Mouse (Mus musculus): ENCODE data around the gene Prdm16. TPM values are rescaled to one million over a fixed set of nuclear protein-coding genes. Genes with fewer than 3 reads are reported as not detected.

Gene Prdm16
- total and polyA plus RNA-seq, 3 experiments: not detected

GRCm38 (mm10) chr4:154482695-154483094, 154.0 kb downstream of the Prdm16 start:
- H3K79me2 ChIP-seq (replicated peaks; ENCODE audit: control insufficient read depth, extremely low read depth, insufficient read depth, poor library complexity, severe bottlenecking): no peaks in the 10 kb centered on the region
- dilution Hi-C loops (cut with MboI; ENCODE audit: extremely low pct_ligation_motif_present, extremely low pct_unique_long_range_greater_than_20kb, low sequenced_read_pairs): no loop called here
- H3K27me3 ChIP-seq (replicated peaks): no peaks in the 10 kb centered on the region
- TF ChIP-seq KAT2A (IDR thresholded peaks at IDR 0.05; ENCODE audit: insufficient replicate concordance, low read length): no peak
- no peak for TF ChIP-seq NRF1 (IDR thresholded peaks at IDR 0.05; ENCODE audit: low read depth, low read length)
- TF ChIP-seq MEF2A (IDR thresholded peaks at IDR 0.05; ENCODE audit: borderline replicate concordance, low read depth, low read length): no peak
- TF ChIP-seq ZNF384 (IDR thresholded peaks at IDR 0.05; ENCODE audit: low read depth, low read length): no peak
- TF ChIP-seq ZKSCAN1 (IDR thresholded peaks at IDR 0.05; ENCODE audit: borderline replicate concordance, low read depth, low read length): no peak
- no peak for TF ChIP-seq MAX (IDR thresholded peaks at IDR 0.05; ENCODE audit: low read length)
- no peak for TF ChIP-seq PAX5 (IDR thresholded peaks at IDR 0.05; ENCODE audit: low read length)
- TF ChIP-seq USF1 (IDR thresholded peaks at IDR 0.05; ENCODE audit: low read depth, low read length): no peak
- no peak for TF ChIP-seq POLR2AphosphoS2 (IDR thresholded peaks at IDR 0.05; ENCODE audit: low read depth, low read length)
- TF ChIP-seq CTCF (conservative IDR thresholded peaks at IDR 0.05 in 1 of 2, IDR thresholded peaks at IDR 0.05 in 1 of 2; ENCODE audit: low read depth in 2 of 2, low read length in 2 of 2): no peak
- no peak for TF ChIP-seq E2F4 (IDR thresholded peaks at IDR 0.05; ENCODE audit: insufficient replicate concordance, low read depth, low read length)
- in situ Hi-C loops (cut with MboI; ENCODE audit: low pct_ligation_motif_present, low pct_unique_long_range_greater_than_20kb, low sequenced_read_pairs): no loop called here
- no peaks in the 10 kb centered on the region for H3K36me3 ChIP-seq (replicated peaks in 1 of 2; ENCODE audit: control insufficient read depth in 1 of 2, insufficient read depth in 1 of 2, low read length in 1 of 2)
- no peak for DNase-seq (ENCODE audit: extremely low read depth)
- H3K4me1 ChIP-seq (ENCODE audit: control insufficient read depth in 1 of 2, insufficient read depth in 2 of 2): no peaks in the 10 kb centered on the region
- no peak overlapping the region for H3K27ac ChIP-seq (ENCODE audit: insufficient read depth, low read depth)
- H3K4me2 ChIP-seq (ENCODE audit: insufficient read depth, low read depth, poor library complexity, severe bottlenecking): no peak overlapping the region
- no peak overlapping the region for H3K4me3 ChIP-seq (replicated peaks in 1 of 3; ENCODE audit: low read depth in 2 of 3, low read length in 2 of 3, poor library complexity in 1 of 3)
- H3K9me3 ChIP-seq (replicated peaks; ENCODE audit: low read length): peaks cover 90% of the 10 kb centered on the region
- H3K9ac ChIP-seq (ENCODE audit: insufficient read depth, low read depth): no peak overlapping the region

- Histone ChIP-seq H3K4me2 (ENCODE audit: insufficient read depth, low read depth, poor library complexity, severe bottlenecking) (no peak overlapping the region), H3K4me1 (ENCODE audit: control insufficient read depth in 1 of 2, insufficient read depth in 2 of 2) (no peaks in the 10 kb centered on the region), H3K36me3 (replicated peaks in 1 of 2; ENCODE audit: control insufficient read depth in 1 of 2, insufficient read depth in 1 of 2, low read length in 1 of 2) (no peaks in the 10 kb centered on the region), H3K27me3 (replicated peaks) (no peaks in the 10 kb centered on the region), H3K4me3 (replicated peaks in 1 of 3; ENCODE audit: low read depth in 2 of 3, low read length in 2 of 3, poor library complexity in 1 of 3) (no peak overlapping the region), H3K9ac (ENCODE audit: insufficient read depth, low read depth) (no peak overlapping the region), H3K9me3 (replicated peaks; ENCODE audit: low read length) (peaks cover 90% of the 10 kb centered on the region), H3K79me2 (replicated peaks; ENCODE audit: control insufficient read depth, extremely low read depth, insufficient read depth, poor library complexity, severe bottlenecking) (no peaks in the 10 kb centered on the region), H3K27ac (ENCODE audit: insufficient read depth, low read depth) (no peak overlapping the region)
- dilution Hi-C loops (cut with MboI; ENCODE audit: extremely low pct_ligation_motif_present, extremely low pct_unique_long_range_greater_than_20kb, low sequenced_read_pairs) (no loop called here), in situ Hi-C loops (cut with MboI; ENCODE audit: low pct_ligation_motif_present, low pct_unique_long_range_greater_than_20kb, low sequenced_read_pairs) (no loop called here)
- TF ChIP-seq IRF4 (IDR thresholded peaks at IDR 0.05; ENCODE audit: low read depth, low read length): no peak
- no peak for TF ChIP-seq MAZ (IDR thresholded peaks at IDR 0.05; ENCODE audit: low read depth, low read length)
- TF ChIP-seq CHD2 (IDR thresholded peaks at IDR 0.05; ENCODE audit: low read length): no peak
- no peak for TF ChIP-seq E2F4 (IDR thresholded peaks at IDR 0.05; ENCODE audit: insufficient replicate concordance, low read depth, low read length)
- no peak for DNase-seq (ENCODE audit: extremely low read depth)
These were observed 154.7 kb downstream of the Prdm16 start for GRCm38 (mm10) chr4:154481771-154482637.
